Mouse (Mus musculus) heart, embryonic 16.5 days (tissue): Measurements from ENCODE around the gene Ccdc24. TPM values are rescaled to one million over a fixed set of nuclear protein-coding genes. Genes with fewer than 3 reads are reported as not detected.
A peak's percentile ranks its signal among the peaks of the same experiment; 100 is the strongest.

Experiments
- ATAC-seq: fragments of 200-750 bp; cut with Nextera tagmentation; replicated peaks from 2 replicates; pipeline ENCODE4 v1.8.0; 2017; ENCODE audit warnings: moderate number of reproducible peaks; ENCODE audit not compliant: insufficient read depth, low FRiP score; ENCODE audit errors: extremely low read depth
- H3K27ac ChIP-seq: fragments of 300-500 bp; sonication (generic); 2 replicates; pipeline ENCODE4 v1.5.1; 2014; ENCODE audit warnings: mild to moderate bottlenecking, low read length, control low read depth, moderate library complexity
- H3K27me3 ChIP-seq: fragments of 300-500 bp; sonication (generic); 2 replicates; pipeline ENCODE4 v1.6.1; 2014; ENCODE audit warnings: low read length, mixed read lengths; ENCODE audit not compliant: control insufficient read depth, insufficient read depth
- H3K36me3 ChIP-seq: fragments of 300-500 bp; sonication (generic); 2 replicates; pipeline ENCODE4 v1.6.1; 2014; ENCODE audit not compliant: control insufficient read depth, insufficient read depth
- H3K4me1 ChIP-seq: fragments of 300-500 bp; sonication (generic); 2 replicates; pipeline ENCODE4 v1.6.1; 2014; ENCODE audit warnings: low read length, mixed read lengths; ENCODE audit not compliant: control insufficient read depth, insufficient read depth
- H3K4me2 ChIP-seq: fragments of 300-500 bp; sonication (generic); 2 replicates; pipeline ENCODE4 v1.6.1; 2014; ENCODE audit warnings: low read depth, mild to moderate bottlenecking, control low read depth, low read length
- H3K4me3 ChIP-seq: fragments of 300-500 bp; sonication (generic); 2 replicates; pipeline ENCODE4 v1.5.1; 2014; ENCODE audit warnings: mild to moderate bottlenecking, control low read depth, low read length
- H3K9ac ChIP-seq: fragments of 300-500 bp; sonication (generic); 2 replicates; pipeline ENCODE4 v1.6.1; 2014; ENCODE audit warnings: low read length, control low read depth
- H3K9me3 ChIP-seq: fragments of 300-500 bp; sonication (generic); replicated peaks from 2 replicates; pipeline ENCODE4 v1.6.1; 2016; ENCODE audit warnings: low read length; ENCODE audit not compliant: control insufficient read depth
- WGBS: fragments of 180-500 bp; shearing (Covaris S2); extraction: QIAGEN DNeasy Blood & Tissue Kit; methylation state at CpG from one replicate; pipeline ENCODE4 v1.1.7; 2014; 5-methylcytosine and 5-hydroxymethylcytosine counted together
- polyA plus RNA-seq: library from polyadenylated mRNA; unstranded; fragments of >200 nt; fragmentation: Nextera tagmentation; extraction: Ambion mirVana; gene quantifications from 2 replicates; pipeline ENCODE4 v1.2.1, GENCODE M21; 2015

Ccdc24 gene
- polyA plus RNA-seq, 1 experiment from 2014 or later, result 0.51 TPM

DNA sequence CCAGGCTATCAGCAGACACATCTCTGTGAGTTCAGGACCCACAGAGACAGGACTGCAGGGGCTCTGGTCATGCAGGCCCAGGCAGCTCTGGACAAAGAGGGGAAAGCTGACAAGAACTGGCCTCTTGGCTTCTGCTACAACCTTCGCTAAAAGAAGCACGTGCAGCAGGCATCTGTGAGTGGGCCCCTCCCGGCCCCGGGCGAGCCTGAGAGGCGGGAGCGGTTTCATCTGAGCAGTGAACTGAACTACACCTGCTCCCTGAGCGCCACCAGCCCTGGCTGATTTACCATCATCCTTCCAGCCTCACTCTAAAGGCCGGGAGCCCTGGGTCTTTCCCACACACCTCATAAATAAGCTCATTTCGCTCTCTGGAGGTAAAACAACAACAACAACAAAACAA, 5.9 kb upstream of the Ccdc24 start:
- WGBS, result 43% methylated on average over 10 of the region's 10 CpGs
- H3K36me3 ChIP-seq, result peaks cover 4% of the 10 kb centered on the region; the same call in 1 of the 2 replicates
- no peak overlapping the region for H3K9ac ChIP-seq

DNA sequence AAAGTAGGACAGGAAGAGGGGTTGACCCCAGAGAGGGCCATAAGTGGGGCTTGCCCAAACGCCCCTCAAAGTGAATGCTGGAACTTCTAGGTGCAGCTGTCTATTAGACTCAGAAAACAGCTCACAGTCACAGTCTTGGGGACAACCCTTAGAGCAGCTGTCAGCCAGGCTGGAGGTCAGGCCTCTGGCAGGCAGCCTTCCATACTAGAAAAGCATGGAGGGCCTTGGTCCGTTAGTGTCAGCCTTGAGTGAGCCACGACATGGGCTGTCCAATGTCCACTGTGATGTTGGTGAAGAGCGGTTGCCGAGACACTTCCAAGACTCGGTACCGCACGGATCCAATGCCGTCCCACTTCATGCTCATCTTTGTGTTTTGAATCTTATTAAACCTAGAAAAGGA, 1.3 kb upstream of the Ccdc24 start:
- ATAC-seq, result no peak
- Histone ChIP-seq H3K36me3 (peaks cover 4% of the 10 kb centered on the region; the same call in 1 of the 2 replicates), H3K9ac (no peak overlapping the region), H3K4me2 (no peak overlapping the region), H3K27ac (no peak overlapping the region), H3K9me3 (no peaks in the 10 kb centered on the region), H3K27me3 (peaks cover 6% of the 10 kb centered on the region), H3K4me1 (peaks cover 6% of the 10 kb centered on the region; the same call in 1 of the 2 replicates), H3K4me3 (no peak overlapping the region)
- 92% methylated on average over 9 of the region's 9 CpGs for WGBS

More for the DNA sequence above, 5.9 kb upstream of the Ccdc24 start:
- Histone ChIP-seq H3K4me3 (no peak overlapping the region), H3K9me3 (no peaks in the 10 kb centered on the region), H3K4me2 (no peak overlapping the region), H3K27ac (no peak overlapping the region), H3K27me3 (no peaks in the 10 kb centered on the region), H3K4me1 (peaks cover 8% of the 10 kb centered on the region)
- ATAC-seq, result no peak

DNA sequence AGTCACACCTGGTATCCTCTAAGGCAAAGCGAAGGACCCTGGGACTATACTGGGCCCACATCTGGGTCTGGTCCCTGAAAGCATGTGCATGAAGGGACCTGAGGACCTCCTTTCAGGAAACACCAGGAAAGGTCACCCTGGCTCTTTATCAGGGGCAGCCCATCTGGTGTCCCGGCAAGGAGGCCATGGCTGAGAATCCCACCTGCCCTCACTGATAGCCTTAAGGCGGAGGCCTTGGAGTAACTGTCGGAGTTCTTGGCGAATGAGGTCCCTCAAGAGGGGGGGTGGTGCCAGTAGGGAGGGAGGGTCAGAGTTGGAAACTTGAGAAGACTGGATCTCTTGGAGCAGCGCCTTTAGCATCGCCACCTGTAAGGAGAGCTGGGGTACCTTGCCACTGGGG, 570 bp downstream of the Ccdc24 start:
- no peak overlapping the region for H3K9ac ChIP-seq
- H3K27me3 ChIP-seq, result peaks cover 13% of the 10 kb centered on the region
- no peak overlapping the region for H3K4me3 ChIP-seq
- H3K4me2 ChIP-seq, result no peak overlapping the region
- peaks cover 4% of the 10 kb centered on the region; the same call in 1 of the 2 replicates for H3K36me3 ChIP-seq
- peaks cover 5% of the 10 kb centered on the region for H3K4me1 ChIP-seq
- 50% methylated on average over 7 of the region's 7 CpGs for WGBS
- no peak for ATAC-seq
- no peak overlapping the region for H3K27ac ChIP-seq
- H3K9me3 ChIP-seq, result no peaks in the 10 kb centered on the region

DNA sequence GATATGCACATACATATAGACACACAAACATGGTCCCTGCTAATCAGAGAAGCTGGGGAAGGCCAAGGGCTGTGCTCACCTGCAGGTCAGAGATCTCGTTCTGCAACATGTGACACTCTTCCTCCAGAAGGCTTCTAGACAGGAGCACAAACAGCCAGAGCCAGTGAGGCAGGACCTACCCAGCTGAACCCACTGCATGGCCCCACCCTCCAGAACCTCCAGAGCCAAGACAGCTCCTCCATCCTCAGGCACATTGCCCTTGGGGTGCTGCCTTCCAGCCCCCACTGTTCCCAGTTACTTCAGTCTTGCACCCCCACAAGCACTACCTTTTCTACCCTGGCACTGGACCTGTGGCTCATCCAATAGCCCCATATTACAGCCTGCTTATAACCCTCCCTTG, 1.9 kb downstream of the Ccdc24 start:
- no peak overlapping the region for H3K9ac ChIP-seq
- WGBS, result 50% methylated on average over 1 of the region's 1 CpGs
- H3K4me2 ChIP-seq, result no peak overlapping the region

DNA sequence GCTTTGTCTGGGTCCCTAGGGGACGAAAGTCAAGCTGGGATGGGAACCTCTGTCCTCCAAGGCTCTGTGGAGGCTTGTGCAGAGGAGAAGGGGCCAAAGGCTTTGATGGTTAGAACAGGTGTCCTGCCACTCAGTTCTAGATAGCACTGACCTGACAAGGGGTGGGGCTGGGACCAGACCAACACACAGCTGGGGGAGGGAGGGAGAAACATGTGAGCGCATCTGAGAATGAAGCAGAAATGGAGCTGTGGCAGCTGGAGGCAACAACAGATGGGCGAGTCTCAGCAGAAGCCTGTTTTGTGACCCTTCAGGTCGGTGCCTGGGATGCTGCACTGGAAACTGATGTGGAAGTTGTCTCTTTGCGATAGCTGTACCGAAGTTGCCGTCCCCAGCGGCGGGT, 3.0 kb downstream of the Ccdc24 start:
- no peak overlapping the region for H3K4me3 ChIP-seq
- H3K4me2 ChIP-seq, result no peak overlapping the region
- WGBS, result 71% methylated on average over 9 of the region's 9 CpGs
- H3K27ac ChIP-seq, result no peak overlapping the region
- H3K9ac ChIP-seq, result no peak overlapping the region
- no peak for ATAC-seq
- H3K36me3 ChIP-seq, result no peaks in the 10 kb centered on the region
- peaks cover 15% of the 10 kb centered on the region for H3K27me3 ChIP-seq
- no peaks in the 10 kb centered on the region for H3K9me3 ChIP-seq
- H3K4me1 ChIP-seq, result peaks cover 15% of the 10 kb centered on the region

More for the DNA sequence above, 1.9 kb downstream of the Ccdc24 start:
- H3K4me1 ChIP-seq, result peaks cover 15% of the 10 kb centered on the region
- no peaks in the 10 kb centered on the region for H3K9me3 ChIP-seq
- H3K36me3 ChIP-seq, result no peaks in the 10 kb centered on the region
- no peak overlapping the region for H3K27ac ChIP-seq
- H3K4me3 ChIP-seq, result no peak overlapping the region
- peaks cover 15% of the 10 kb centered on the region for H3K27me3 ChIP-seq
- ATAC-seq, result no peak

DNA sequence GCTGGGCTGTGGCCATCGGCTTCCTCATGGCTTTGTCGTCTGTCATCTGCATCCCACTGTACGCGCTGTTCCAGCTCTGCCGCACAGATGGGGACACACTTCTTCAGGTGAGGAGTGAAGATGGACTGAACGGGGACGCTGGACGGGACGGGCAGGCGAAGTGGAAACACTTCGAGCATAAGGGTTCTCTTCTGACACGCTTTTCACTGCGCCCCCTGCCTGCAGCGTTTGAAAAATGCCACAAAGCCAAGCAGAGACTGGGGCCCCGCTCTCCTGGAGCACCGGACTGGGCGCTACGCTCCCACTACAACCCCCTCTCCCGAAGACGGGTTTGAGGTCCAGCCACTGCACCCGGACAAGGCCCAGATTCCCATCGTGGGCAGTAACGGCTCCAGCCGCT, 4.5 kb downstream of the Ccdc24 start:
- Histone ChIP-seq H3K4me3 (no peak overlapping the region), H3K9me3 (no peaks in the 10 kb centered on the region), H3K27me3 (peaks cover 15% of the 10 kb centered on the region), H3K4me2 (peak overlapping the region; percentile 26; the same call in 1 of the 2 replicates), H3K27ac (no peak overlapping the region), H3K4me1 (peaks cover 14% of the 10 kb centered on the region), H3K9ac (no peak overlapping the region), H3K36me3 (no peaks in the 10 kb centered on the region)
- WGBS, result 15% methylated on average over 24 of the region's 24 CpGs
- no peak for ATAC-seq

DNA sequence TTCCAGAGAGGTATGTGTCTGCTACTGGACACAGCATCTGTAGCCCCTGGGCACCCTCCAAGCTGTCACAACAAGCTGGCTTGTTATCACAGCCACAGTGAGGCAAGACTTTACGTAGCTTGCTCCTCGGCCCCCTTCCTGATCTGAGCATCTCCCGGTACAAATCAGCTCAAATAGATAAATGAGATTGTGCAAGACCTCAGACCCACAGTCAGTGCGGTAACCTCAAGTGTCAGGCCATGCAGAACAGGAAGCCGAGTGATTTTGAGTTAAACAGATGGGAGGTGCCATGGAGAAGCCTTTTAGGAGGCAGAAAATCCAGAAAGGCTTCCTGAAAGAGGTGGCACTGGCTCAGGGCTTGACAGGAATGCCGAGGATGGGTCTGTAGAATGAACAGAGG, 5.4 kb downstream of the Ccdc24 start:
- ATAC-seq, result no peak
- H3K36me3 ChIP-seq, result no peaks in the 10 kb centered on the region
- H3K4me1 ChIP-seq, result peaks cover 12% of the 10 kb centered on the region
- no peaks in the 10 kb centered on the region for H3K9me3 ChIP-seq
- no peak overlapping the region for H3K4me3 ChIP-seq
- 58% methylated on average over 6 of the region's 6 CpGs for WGBS
- no peak overlapping the region for H3K9ac ChIP-seq
- H3K27me3 ChIP-seq, result peaks cover 15% of the 10 kb centered on the region
- H3K27ac ChIP-seq, result no peak overlapping the region
- no peak overlapping the region for H3K4me2 ChIP-seq

DNA sequence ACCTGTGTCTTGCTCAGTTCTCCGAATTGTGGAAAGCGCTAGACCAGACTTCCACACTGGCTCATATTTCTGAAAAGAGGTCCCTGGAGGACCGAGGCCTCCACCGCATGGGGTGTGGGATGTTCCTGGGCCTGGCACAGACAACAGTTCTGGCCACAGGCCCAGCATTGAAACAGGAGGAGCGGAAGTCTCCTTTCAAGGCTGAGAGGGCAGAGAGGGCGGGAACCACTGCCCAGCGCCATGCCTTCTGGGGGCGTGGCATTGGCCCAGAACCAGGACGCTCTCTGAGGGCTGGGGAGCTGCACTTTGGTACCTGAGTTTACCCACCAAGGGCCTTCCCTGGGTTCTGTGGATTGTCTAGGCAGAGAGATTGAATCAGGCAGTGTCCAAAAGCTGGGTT, 6.3 kb downstream of the Ccdc24 start:
- peaks cover 12% of the 10 kb centered on the region for H3K4me1 ChIP-seq

DNA sequence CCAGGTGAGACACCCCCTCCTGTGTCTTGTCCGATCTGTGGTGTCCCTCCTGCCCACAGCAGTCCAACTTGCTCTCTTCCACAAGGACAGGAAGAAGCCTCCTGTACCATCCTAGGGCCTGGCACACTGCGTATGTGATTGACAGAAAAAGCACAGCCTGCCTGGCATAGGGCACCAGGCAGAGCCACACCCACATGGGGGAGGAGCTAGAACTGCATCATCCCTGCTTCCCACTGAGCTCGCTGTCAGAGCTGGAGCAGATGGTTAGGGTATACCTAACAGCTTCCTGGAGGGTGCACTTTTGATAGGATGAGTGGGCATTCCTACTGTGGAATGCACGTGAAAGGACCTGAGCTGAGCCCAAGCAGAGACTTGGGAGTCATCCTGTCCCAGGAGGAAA, 9.5 kb downstream of the Ccdc24 start:
- Histone ChIP-seq H3K4me2 (no peak overlapping the region), H3K27ac (no peak overlapping the region), H3K4me3 (no peak overlapping the region), H3K4me1 (peaks cover 12% of the 10 kb centered on the region), H3K9me3 (no peaks in the 10 kb centered on the region), H3K27me3 (peaks cover 6% of the 10 kb centered on the region), H3K9ac (no peak overlapping the region), H3K36me3 (no peaks in the 10 kb centered on the region)
- ATAC-seq, result no peak
- 52% methylated on average over 4 of the region's 4 CpGs for WGBS

More for the DNA sequence above, 6.3 kb downstream of the Ccdc24 start:
- no peaks in the 10 kb centered on the region for H3K36me3 ChIP-seq
- H3K9me3 ChIP-seq, result no peaks in the 10 kb centered on the region
- 0 out of 2 replicates have a peak overlapping the region, but pooled peaks have one; percentile 2 for H3K9ac ChIP-seq
- H3K4me3 ChIP-seq, result no peak overlapping the region
- peak; percentile 68 for ATAC-seq
- H3K27ac ChIP-seq, result no peak overlapping the region
- no peak overlapping the region for H3K4me2 ChIP-seq
- WGBS, result 33% methylated on average over 9 of the region's 9 CpGs
- peaks cover 15% of the 10 kb centered on the region for H3K27me3 ChIP-seq
